Mouse (Mus musculus) lung, embryonic 15.5 days (tissue): ENCODE measurements around the gene Alg1. TPM values are rescaled to one million over a fixed set of nuclear protein-coding genes. Genes with fewer than 3 reads are reported as not detected.

Experiments
- ATAC-seq: fragments of 200-750 bp; cut with Nextera tagmentation; 2 replicates; pipeline ENCODE4 v1.8.0; 2017; ENCODE audit warnings: moderate number of reproducible peaks, borderline replicate concordance; ENCODE audit not compliant: low FRiP score, low TSS enrichment; ENCODE audit errors: extremely low read depth
- H3K27ac ChIP-seq: fragments of 300-500 bp; sonication (generic); 2 replicates; pipeline ENCODE4 v1.5.1; 2015; ENCODE audit warnings: moderate library complexity, mild to moderate bottlenecking, inconsistent platforms
- H3K27me3 ChIP-seq: fragments of 300-500 bp; sonication (generic); 2 replicates; pipeline ENCODE4 v1.6.1; 2015; ENCODE audit warnings: inconsistent platforms
- H3K36me3 ChIP-seq: fragments of 300-500 bp; sonication (generic); 2 replicates; pipeline ENCODE4 v1.6.1; 2015; ENCODE audit warnings: inconsistent platforms
- H3K4me1 ChIP-seq: fragments of 300-500 bp; sonication (generic); 2 replicates; pipeline ENCODE4 v1.6.1; 2015; ENCODE audit warnings: inconsistent platforms
- H3K4me2 ChIP-seq: fragments of 300-500 bp; sonication (generic); 2 replicates; pipeline ENCODE4 v1.6.1; 2015; ENCODE audit warnings: inconsistent platforms, mild to moderate bottlenecking, moderate library complexity
- H3K4me3 ChIP-seq: fragments of 300-500 bp; sonication (generic); 2 replicates; pipeline ENCODE4 v1.5.1; 2015; ENCODE audit warnings: mild to moderate bottlenecking, inconsistent platforms
- H3K9ac ChIP-seq: fragments of 300-500 bp; sonication (generic); 2 replicates; pipeline ENCODE4 v1.6.1; 2015; ENCODE audit warnings: inconsistent platforms
- H3K9me3 ChIP-seq: fragments of 300-500 bp; sonication (generic); 2 replicates; pipeline ENCODE4 v1.6.1; 2016; ENCODE audit warnings: inconsistent platforms
- WGBS: fragments of 180-500 bp; shearing (Covaris S2); methylation state at CpG from one replicate; pipeline ENCODE4 v1.1.7; 2015; 5-methylcytosine and 5-hydroxymethylcytosine counted together
- microRNA-seq: library from miRNA; unstranded; fragments of <30 nt; microRNA quantifications from one replicate; pipeline ENCODE4, GENCODE M21; 2016
- polyA plus RNA-seq: library from polyadenylated mRNA; unstranded; fragments of >200 nt; fragmentation: Nextera tagmentation; extraction: Ambion mirVana; gene quantifications from 2 replicates; pipeline ENCODE4 v1.2.1, GENCODE M21; 2015

The Alg1 gene
- polyA plus RNA-seq, 1 experiment from 2014 or later, result 35.7 TPM

DNA sequence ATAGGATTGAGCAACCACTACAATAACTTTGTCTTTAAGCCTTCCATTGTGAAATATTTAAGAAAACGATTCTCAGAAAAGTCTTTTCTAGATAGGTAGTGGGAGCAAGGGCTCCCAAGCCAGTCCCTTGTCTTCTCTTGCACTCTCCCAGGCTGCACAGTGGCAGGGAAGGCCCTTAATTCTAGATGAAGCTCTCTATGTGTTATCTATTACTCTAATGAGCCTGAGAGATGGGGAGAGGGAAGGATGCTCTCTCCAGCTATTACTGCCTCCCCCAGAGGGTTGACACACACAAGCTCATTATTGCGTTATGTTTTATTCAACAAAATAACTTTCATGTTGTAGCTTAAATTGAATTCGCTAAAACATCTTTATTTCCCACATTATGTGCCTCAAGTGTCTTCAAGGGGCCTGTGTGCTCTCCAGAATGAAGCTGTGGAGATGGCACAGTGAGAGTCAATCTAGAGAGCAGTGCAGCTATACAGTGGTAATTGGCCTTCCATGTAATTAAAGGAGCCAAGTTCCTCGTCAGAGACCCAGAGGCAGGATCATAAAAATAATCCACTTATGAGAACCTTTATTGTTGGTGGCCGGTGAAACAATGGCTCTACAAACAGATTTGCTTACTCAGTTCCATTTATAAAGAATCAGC, 46.3 kb downstream of the Alg1 start:
- WGBS, result 82% methylated on average over 5 of the region's 5 CpGs
- no peaks in the 10 kb centered on the region for H3K27me3 ChIP-seq
- no peak overlapping the region for H3K27ac ChIP-seq
- no peaks in the 10 kb centered on the region for H3K9me3 ChIP-seq
- ATAC-seq, result no peak
- no peak overlapping the region for H3K9ac ChIP-seq
- H3K4me1 ChIP-seq, result no peaks in the 10 kb centered on the region
- H3K4me2 ChIP-seq, result no peak overlapping the region
- H3K36me3 ChIP-seq, result no peaks in the 10 kb centered on the region
- no peak overlapping the region for H3K4me3 ChIP-seq

DNA sequence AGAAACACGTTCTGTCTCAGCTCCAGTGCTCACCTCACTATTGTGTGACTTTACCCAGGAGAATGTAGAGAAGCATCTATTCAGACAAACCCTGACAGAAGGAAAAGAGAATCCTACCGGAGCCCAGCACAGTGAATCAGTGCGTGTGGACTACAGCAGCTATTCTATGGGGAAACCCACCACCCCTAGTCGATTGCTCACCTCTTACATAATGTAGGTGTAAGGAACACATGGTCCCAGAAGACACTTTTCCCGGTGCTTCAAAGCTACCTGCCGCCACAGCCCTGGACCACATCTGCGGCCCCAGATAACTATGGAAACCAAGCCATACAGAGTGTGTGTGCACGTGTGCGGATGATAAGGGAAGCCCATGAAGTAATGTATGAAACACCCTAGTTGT, 49.3 kb downstream of the Alg1 start:
- H3K27ac ChIP-seq, result no peak overlapping the region
- no peak for ATAC-seq
- 81% methylated on average over 9 of the region's 9 CpGs for WGBS
- H3K4me2 ChIP-seq, result no peak overlapping the region
- no peaks in the 10 kb centered on the region for H3K27me3 ChIP-seq
- H3K9me3 ChIP-seq, result no peaks in the 10 kb centered on the region
- H3K9ac ChIP-seq, result no peak overlapping the region
- H3K36me3 ChIP-seq, result no peaks in the 10 kb centered on the region
- no peak overlapping the region for H3K4me3 ChIP-seq
- no peaks in the 10 kb centered on the region for H3K4me1 ChIP-seq

DNA sequence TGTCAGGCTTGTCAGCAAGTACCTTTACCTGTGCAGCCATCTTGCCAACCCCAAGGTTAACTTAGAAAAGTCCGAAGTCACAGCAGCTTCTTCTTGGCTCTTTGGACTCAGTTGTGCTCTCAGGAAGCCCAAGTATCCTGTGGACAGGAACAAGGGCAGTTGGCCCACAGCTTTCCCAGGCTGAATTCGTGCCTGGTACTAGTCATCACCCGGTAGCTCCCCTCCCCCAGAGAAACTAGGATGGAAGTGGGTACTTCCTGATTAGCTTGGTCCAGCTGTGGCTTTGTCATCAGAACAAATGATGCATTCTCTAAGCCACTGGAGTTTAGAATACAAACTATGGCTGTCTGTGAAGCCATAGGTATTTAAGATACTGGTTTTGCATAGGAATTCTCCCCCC, 52.0 kb downstream of the Alg1 start:
- H3K27ac ChIP-seq, result no peak overlapping the region
- H3K4me1 ChIP-seq, result no peaks in the 10 kb centered on the region
- 59% methylated on average over 3 of the region's 3 CpGs for WGBS
- no peak overlapping the region for H3K4me3 ChIP-seq
- no peaks in the 10 kb centered on the region for H3K9me3 ChIP-seq
- H3K36me3 ChIP-seq, result no peaks in the 10 kb centered on the region
- no peak overlapping the region for H3K4me2 ChIP-seq
- ATAC-seq, result no peak
- no peaks in the 10 kb centered on the region for H3K27me3 ChIP-seq
- H3K9ac ChIP-seq, result no peak overlapping the region

Small RNAs within 50 kb of the gene (microRNA-seq; reads per million reads assigned to microRNA genes)
- gene Gm23689, result not detected
- not detected for gene Gm26095
- gene Mir6364, result not detected

Other genes starting within 250 kb of the Alg1 start
- gene Sept12, start 235.8 kb upstream of the Alg1 start, polyA plus RNA-seq, result 0.31 TPM in 1 of 2 replicates, not detected in the other
- 30.2 and 33.8 TPM in 2 replicates for gene Smim22, start 226.3 kb upstream of the Alg1 start, polyA plus RNA-seq
- gene Rogdi, start 220.1 kb upstream of the Alg1 start, polyA plus RNA-seq, result 53.5 and 60.3 TPM in 2 replicates
- 149 and 153 TPM in 2 replicates for gene Glyr1, start 183.8 kb upstream of the Alg1 start, polyA plus RNA-seq
- 19.8 and 21.4 TPM in 2 replicates for gene Ubn1, start 183.6 kb upstream of the Alg1 start, polyA plus RNA-seq
- gene Ppl, start 101.2 kb upstream of the Alg1 start, polyA plus RNA-seq, result 6.3 and 6.7 TPM in 2 replicates
- gene Sec14l5, start 86.5 kb upstream of the Alg1 start, polyA plus RNA-seq, result 0.65 and 0.78 TPM in 2 replicates
- gene Nagpa, start 29.6 kb upstream of the Alg1 start, polyA plus RNA-seq, result 22.1 and 24.0 TPM in 2 replicates
- 21.7 and 26.9 TPM in 2 replicates for gene AU021092, start 11.3 kb upstream of the Alg1 start, polyA plus RNA-seq
- gene Eef2kmt, start 22.4 kb downstream of the Alg1 start, polyA plus RNA-seq, result 21.4 and 24.8 TPM in 2 replicates